Mouse (Mus musculus): ENCODE data around the gene Card10. TPM values are rescaled to one million over a fixed set of nuclear protein-coding genes. Genes with fewer than 3 reads are reported as not detected.

The Card10 gene
- total RNA-seq, 1 experiment from 2014 or later = not detected

- ATAC-seq (replicated peaks in 1 of 2; ENCODE audit: insufficient read depth in 1 of 2, low FRiP score in 2 of 2, low TSS enrichment in 1 of 2, low read depth in 1 of 2, poor library complexity in 2 of 2, severe bottlenecking in 2 of 2) = no peak
Measured at GRCm38 (mm10) chr15:78839744-78840143, 36.9 kb upstream of the Card10 start.

GRCm38 (mm10) chr15:78836086-78836621, 33.3 kb upstream of the Card10 start:
- ATAC-seq (replicated peaks in 1 of 2; ENCODE audit: insufficient read depth in 1 of 2, low FRiP score in 2 of 2, low TSS enrichment in 1 of 2, low read depth in 1 of 2, poor library complexity in 2 of 2, severe bottlenecking in 2 of 2) = no peak

GRCm38 (mm10) chr15:78835200-78836085, 32.6 kb upstream of the Card10 start:
- ATAC-seq (replicated peaks in 1 of 2; ENCODE audit: insufficient read depth in 1 of 2, low FRiP score in 2 of 2, low TSS enrichment in 1 of 2, low read depth in 1 of 2, poor library complexity in 2 of 2, severe bottlenecking in 2 of 2) = peak; percentile 27 to 53; a peak in 1 of 4 replicates

GRCm38 (mm10) chr15:78834233-78835005, 31.6 kb upstream of the Card10 start:
- no peak for ATAC-seq (replicated peaks in 1 of 2; ENCODE audit: insufficient read depth in 1 of 2, low FRiP score in 2 of 2, low TSS enrichment in 1 of 2, low read depth in 1 of 2, poor library complexity in 2 of 2, severe bottlenecking in 2 of 2)

GRCm38 (mm10) chr15:78833582-78833981, 30.7 kb upstream of the Card10 start:
- no peak; a peak in 1 of 4 replicates for ATAC-seq (replicated peaks in 1 of 2; ENCODE audit: insufficient read depth in 1 of 2, low FRiP score in 2 of 2, low TSS enrichment in 1 of 2, low read depth in 1 of 2, poor library complexity in 2 of 2, severe bottlenecking in 2 of 2)

- no peak for ATAC-seq (replicated peaks in 1 of 2; ENCODE audit: insufficient read depth in 1 of 2, low FRiP score in 2 of 2, low TSS enrichment in 1 of 2, low read depth in 1 of 2, poor library complexity in 2 of 2, severe bottlenecking in 2 of 2)
Measured at GRCm38 (mm10) chr15:78832701-78833123, 29.9 kb upstream of the Card10 start.

GRCm38 (mm10) chr15:78831720-78832657, 29.1 kb upstream of the Card10 start:
- ATAC-seq (replicated peaks in 1 of 2; ENCODE audit: insufficient read depth in 1 of 2, low FRiP score in 2 of 2, low TSS enrichment in 1 of 2, low read depth in 1 of 2, poor library complexity in 2 of 2, severe bottlenecking in 2 of 2) = no peak

- no peak for ATAC-seq (replicated peaks in 1 of 2; ENCODE audit: insufficient read depth in 1 of 2, low FRiP score in 2 of 2, low TSS enrichment in 1 of 2, low read depth in 1 of 2, poor library complexity in 2 of 2, severe bottlenecking in 2 of 2)
Measured at GRCm38 (mm10) chr15:78830742-78831719, 28.2 kb upstream of the Card10 start.

GRCm38 (mm10) chr15:78829636-78830035, 26.8 kb upstream of the Card10 start:
- no peak for ATAC-seq (replicated peaks in 1 of 2; ENCODE audit: insufficient read depth in 1 of 2, low FRiP score in 2 of 2, low TSS enrichment in 1 of 2, low read depth in 1 of 2, poor library complexity in 2 of 2, severe bottlenecking in 2 of 2)

GRCm38 (mm10) chr15:78828315-78828714, 25.5 kb upstream of the Card10 start:
- peak in 1 of 2 experiments; percentile 30; a peak in 1 of 4 replicates for ATAC-seq (replicated peaks in 1 of 2; ENCODE audit: insufficient read depth in 1 of 2, low FRiP score in 2 of 2, low TSS enrichment in 1 of 2, low read depth in 1 of 2, poor library complexity in 2 of 2, severe bottlenecking in 2 of 2)

- peak; percentile 85 to 92 for ATAC-seq (replicated peaks in 1 of 2; ENCODE audit: insufficient read depth in 1 of 2, low FRiP score in 2 of 2, low TSS enrichment in 1 of 2, low read depth in 1 of 2, poor library complexity in 2 of 2, severe bottlenecking in 2 of 2)
Measured at GRCm38 (mm10) chr15:78826213-78827204, 23.7 kb upstream of the Card10 start.

GRCm38 (mm10) chr15:78816074-78816391, 13.2 kb upstream of the Card10 start:
- no peak for ATAC-seq (replicated peaks in 1 of 2; ENCODE audit: insufficient read depth in 1 of 2, low FRiP score in 2 of 2, low TSS enrichment in 1 of 2, low read depth in 1 of 2, poor library complexity in 2 of 2, severe bottlenecking in 2 of 2)

- peak; percentile 64 to 75 for ATAC-seq (replicated peaks in 1 of 2; ENCODE audit: insufficient read depth in 1 of 2, low FRiP score in 2 of 2, low TSS enrichment in 1 of 2, low read depth in 1 of 2, poor library complexity in 2 of 2, severe bottlenecking in 2 of 2)
Measured at GRCm38 (mm10) chr15:78815314-78816073, 12.7 kb upstream of the Card10 start.

- ATAC-seq (replicated peaks in 1 of 2; ENCODE audit: insufficient read depth in 1 of 2, low FRiP score in 2 of 2, low TSS enrichment in 1 of 2, low read depth in 1 of 2, poor library complexity in 2 of 2, severe bottlenecking in 2 of 2) = no peak
Measured at GRCm38 (mm10) chr15:78813603-78814002, 10.8 kb upstream of the Card10 start.

All from hematopoietic stem cell, adult 5-6 weeks (primary cell).